Mouse (Mus musculus) layer of hippocampus, adult 2 months (tissue): ENCODE data around the gene Vsir. TPM values are rescaled to one million over a fixed set of nuclear protein-coding genes. Genes with fewer than 3 reads are reported as not detected.

Source experiments
- DNase-seq, 2 experiments: peaks; one replicate each; pipeline ENCODE4 v3.0.0; 2022; ENCODE audit warnings: low spot score in 2 of 2
- H3K27ac ChIP-seq: fragments of 200-600 bp; 2 replicates; pipeline ENCODE4 v1.8.1; 2022
- H3K4me3 ChIP-seq: fragments of 200-600 bp; 2 replicates; pipeline ENCODE4 v1.8.1; 2022; ENCODE audit warnings: mild to moderate bottlenecking
- CTCF ChIP-seq: fragments of 200-600 bp; conservative IDR thresholded peaks from 2 replicates; pipeline ENCODE4 v1.8.1; 2022; ENCODE audit warnings: antibody characterized with exemption, mild to moderate bottlenecking, moderate library complexity
- total RNA-seq, 2 experiments: library from RNA; stranded (reverse); gene quantifications; 2 replicates each; pipeline ENCODE4 v1.2.3; 2021

Vsir gene
- total RNA-seq, 2 experiments from 2014 or later: 17.6 to 23.2 TPM

GRCm38 (mm10) chr10:60357901-60358300, 11.2 kb downstream of the Vsir start:
- DNase-seq: no peak
- Histone ChIP-seq H3K4me3 (no peak overlapping the region), H3K27ac (no peak overlapping the region)
- TF ChIP-seq CTCF: no peak

- DNase-seq: no peak
- no peak for TF ChIP-seq CTCF
- Histone ChIP-seq H3K4me3 (no peak overlapping the region), H3K27ac (no peak overlapping the region)
Measured at GRCm38 (mm10) chr10:60358776-60359175, 12.1 kb downstream of the Vsir start.

GRCm38 (mm10) chr10:60361615-60362309, 15.1 kb downstream of the Vsir start:
- no peak overlapping the region for H3K27ac ChIP-seq
- H3K4me3 ChIP-seq: no peak overlapping the region
- no peak for TF ChIP-seq CTCF
- no peak for DNase-seq

GRCm38 (mm10) chr10:60362310-60362628, 15.6 kb downstream of the Vsir start:
- Histone ChIP-seq H3K27ac (no peak overlapping the region), H3K4me3 (no peak overlapping the region)
- no peak for DNase-seq
- TF ChIP-seq CTCF: no peak

- Histone ChIP-seq H3K4me3 (no peak overlapping the region), H3K27ac (no peak overlapping the region)
- TF ChIP-seq CTCF: no peak
- no peak for DNase-seq
Measured at GRCm38 (mm10) chr10:60363426-60363825, 16.8 kb downstream of the Vsir start.

- H3K4me3 ChIP-seq: no peak overlapping the region
Measured at GRCm38 (mm10) chr10:60367145-60367544, 20.5 kb downstream of the Vsir start.

GRCm38 (mm10) chr10:60367904-60368303, 21.3 kb downstream of the Vsir start:
- H3K27ac ChIP-seq: no peak overlapping the region
- no peak overlapping the region for H3K4me3 ChIP-seq
- no peak for DNase-seq
- no peak for TF ChIP-seq CTCF

More at GRCm38 (mm10) chr10:60367145-60367544, 20.5 kb downstream of the Vsir start:
- no peak for DNase-seq
- no peak for TF ChIP-seq CTCF
- no peak overlapping the region for H3K27ac ChIP-seq

- DNase-seq: no peak
- H3K4me3 ChIP-seq: no peak overlapping the region
- no peak overlapping the region for H3K27ac ChIP-seq
- no peak for TF ChIP-seq CTCF
Measured at GRCm38 (mm10) chr10:60369405-60369804, 22.8 kb downstream of the Vsir start.

GRCm38 (mm10) chr10:60370098-60370497, 23.4 kb downstream of the Vsir start:
- TF ChIP-seq CTCF: no peak
- DNase-seq: peak; percentile 44 to 51
- Histone ChIP-seq H3K4me3 (no peak overlapping the region), H3K27ac (0 out of 2 replicates have a peak overlapping the region, but pooled peaks have one; percentile 1)

GRCm38 (mm10) chr10:60370601-60371061, 24.0 kb downstream of the Vsir start:
- TF ChIP-seq CTCF: no peak
- no peak overlapping the region for H3K4me3 ChIP-seq
- DNase-seq: no peak
- peak overlapping the region; percentile 39; the same call in 1 of the 2 replicates for H3K27ac ChIP-seq

GRCm38 (mm10) chr10:60371596-60372386, 25.1 kb downstream of the Vsir start:
- Histone ChIP-seq H3K4me3 (no peak overlapping the region), H3K27ac (peak overlapping the region; percentile 39; the same call in 1 of the 2 replicates)
- no peak for DNase-seq
- TF ChIP-seq CTCF: no peak

- no peak for TF ChIP-seq CTCF
- DNase-seq: no peak
- Histone ChIP-seq H3K4me3 (no peak overlapping the region), H3K27ac (no peak overlapping the region; the same call in 1 of the 2 replicates)
Measured at GRCm38 (mm10) chr10:60373543-60373936, 26.9 kb downstream of the Vsir start.

- Histone ChIP-seq H3K4me3 (no peak overlapping the region), H3K27ac (peak overlapping the region; percentile 32; the same call in 1 of the 2 replicates)
- peak; percentile 20 for TF ChIP-seq CTCF
- DNase-seq: no peak
Measured at GRCm38 (mm10) chr10:60373937-60374578, 27.4 kb downstream of the Vsir start.
